Mouse (Mus musculus): ENCODE measurements around the gene LTO1. TPM values are rescaled to one million over a fixed set of nuclear protein-coding genes. Genes with fewer than 3 reads are reported as not detected.

LTO1 gene
- polyA plus RNA-seq, 1 experiment from 2014 or later: 29.5 TPM

GRCm38 (mm10) chr7:144973461-144973860 lies 58.6 kb downstream of the LTO1 start:
- 0 out of 2 replicates have a peak, but pooled peaks cover 3% of the 10 kb centered on the region for H3K4me1 ChIP-seq
- H3K9ac ChIP-seq: no peak overlapping the region
- no peaks in the 10 kb centered on the region for H3K9me3 ChIP-seq (replicated peaks)
- WGBS: 48% methylated on average over 8 of the region's 8 CpGs
- no peaks in the 10 kb centered on the region for H3K27me3 ChIP-seq
- no peak overlapping the region for H3K27ac ChIP-seq (replicated peaks)
- H3K4me3 ChIP-seq (replicated peaks): no peak overlapping the region
- no peak overlapping the region for H3K4me2 ChIP-seq (replicated peaks)
- H3K36me3 ChIP-seq: no peaks in the 10 kb centered on the region
- no peak for ATAC-seq (ENCODE audit: insufficient number of reproducible peaks, low FRiP score, low TSS enrichment, low read depth)

DNA sequence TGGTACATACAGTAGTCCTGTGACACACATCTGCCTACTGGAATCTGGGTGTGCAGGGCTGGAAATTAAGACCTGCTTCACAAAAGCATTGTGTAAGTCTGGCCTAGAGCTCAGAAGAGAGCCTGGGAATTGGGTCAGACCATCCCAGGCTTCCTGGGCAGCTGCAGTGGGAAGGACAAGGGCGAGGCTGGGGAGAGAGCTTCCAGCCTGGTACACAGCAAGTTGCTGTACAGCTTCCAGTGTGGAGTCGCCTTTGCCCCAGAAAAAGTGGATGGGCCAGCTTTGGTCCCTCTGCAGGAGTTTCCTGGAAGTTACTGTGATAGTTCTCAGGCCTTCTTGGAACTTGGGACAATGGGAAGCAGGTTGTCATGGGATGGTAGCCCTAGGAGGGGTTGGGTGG lies 62.2 kb downstream of the LTO1 start:
- 0 out of 2 replicates have a peak, but pooled peaks cover 3% of the 10 kb centered on the region for H3K4me1 ChIP-seq
- no peak overlapping the region for H3K4me2 ChIP-seq (replicated peaks)
- H3K27me3 ChIP-seq: no peaks in the 10 kb centered on the region
- no peaks in the 10 kb centered on the region for H3K9me3 ChIP-seq (replicated peaks)
- H3K9ac ChIP-seq: no peak overlapping the region
- no peak for ATAC-seq (ENCODE audit: insufficient number of reproducible peaks, low FRiP score, low TSS enrichment, low read depth)
- WGBS: 77% methylated on average over 2 of the region's 2 CpGs
- no peaks in the 10 kb centered on the region for H3K36me3 ChIP-seq
- H3K27ac ChIP-seq (replicated peaks): no peak overlapping the region
- no peak overlapping the region for H3K4me3 ChIP-seq (replicated peaks)

DNA sequence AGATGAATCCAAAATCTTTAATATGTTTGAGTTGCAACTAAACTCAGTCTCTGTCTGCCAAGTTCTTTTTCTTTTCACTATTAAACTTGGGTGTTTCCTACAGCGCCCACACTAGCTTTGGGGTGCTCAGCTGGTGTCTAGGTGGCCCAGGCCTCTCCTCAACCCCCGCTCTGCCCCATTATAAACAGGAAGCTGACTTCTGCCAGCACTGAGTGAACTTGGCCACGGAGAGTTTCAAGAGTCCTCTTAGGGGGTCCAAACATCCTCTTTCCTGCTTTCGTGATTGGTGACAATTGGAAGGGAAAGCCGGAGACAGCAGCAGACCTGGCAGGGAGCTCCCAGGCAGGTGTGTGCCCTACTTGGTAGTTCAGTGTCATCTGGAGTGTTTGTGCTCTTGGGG lies 64.9 kb downstream of the LTO1 start:
- Histone ChIP-seq H3K9me3 (replicated peaks) (no peaks in the 10 kb centered on the region), H3K4me2 (replicated peaks) (no peak overlapping the region), H3K36me3 (no peaks in the 10 kb centered on the region), H3K4me3 (replicated peaks) (no peak overlapping the region), H3K4me1 (no peaks in the 10 kb centered on the region), H3K27ac (replicated peaks) (no peak overlapping the region), H3K27me3 (no peaks in the 10 kb centered on the region), H3K9ac (no peak overlapping the region)
- ATAC-seq (ENCODE audit: insufficient number of reproducible peaks, low FRiP score, low TSS enrichment, low read depth): no peak
- 71% methylated on average over 5 of the region's 5 CpGs for WGBS

Other genes starting within 250 kb of the LTO1 start
- gene Ano1, start 163.1 kb upstream of the LTO1 start, polyA plus RNA-seq (2015; fragmentation: Nextera tagmentation; extraction: Ambion mirVana): 17.9 and 20.6 TPM in 2 replicates
- gene Fgf3, start 77.0 kb upstream of the LTO1 start, polyA plus RNA-seq (2015; fragmentation: Nextera tagmentation; extraction: Ambion mirVana): 0.24 and 1.1 TPM in 2 replicates
- 0.42 and 0.65 TPM in 2 replicates for gene Fgf4, start 67.7 kb upstream of the LTO1 start, polyA plus RNA-seq (2015; fragmentation: Nextera tagmentation; extraction: Ambion mirVana)
- 1.00 and 1.6 TPM in 2 replicates for gene Fgf15, start 18.6 kb upstream of the LTO1 start, polyA plus RNA-seq (2015; fragmentation: Nextera tagmentation; extraction: Ambion mirVana)
- gene Ccnd1, start 24.8 kb downstream of the LTO1 start, polyA plus RNA-seq (2015; fragmentation: Nextera tagmentation; extraction: Ambion mirVana): 134 and 143 TPM in 2 replicates

All from embryonic facial prominence, embryonic 15.5 days (tissue).